ENCODE assay signal across 8 mouse cellular contexts in genomic region chr5:134901012-134901643, GRCm38 (mm10). TPM values are rescaled to one million over a fixed set of nuclear protein-coding genes. Genes with fewer than 3 reads are reported as not detected.
DNase-seq lines count a peak whose midpoint lies in the region; ATAC-seq lines count a peak whose summit lies in the region.

No protein-coding gene starts in this region.

- H3K27ac ChIP-seq in hindbrain, embryonic 15.5 days (replicated peaks) = no peak overlapping the region

- no peaks in the 10 kb centered on the region for H3K27me3 ChIP-seq in hindbrain, embryonic 15.5 days

- H3K9me3 ChIP-seq in hindbrain, embryonic 15.5 days = no peaks in the 10 kb centered on the region

- 42% methylated on average over 12 of the region's 12 CpGs for WGBS in hindbrain, embryonic 15.5 days

- H3K4me2 ChIP-seq in hindbrain, embryonic 15.5 days = no peak overlapping the region

- peak; percentile 42; the same call in 1 of the 2 replicates for ATAC-seq in hindbrain, embryonic 15.5 days (ENCODE audit: low FRiP score, low read depth)
- ATAC-seq in activated CD4-positive, CD25-positive, alpha-beta regulatory T cell, adult 4 months = no peak

- peak; percentile 26 for DNase-seq in gastrocnemius, postnatal 14 days
- no peak for DNase-seq in gastrocnemius, postnatal 25 days
- peak; percentile 63 for DNase-seq in ES-CJ7 (ENCODE audit: low read depth, low spot score)
- peak; percentile 38 to 54 for DNase-seq in cerebellum, postnatal 25 days
- peak; percentile 47 to 64 for DNase-seq in layer of hippocampus, postnatal 14 days (ENCODE audit: low spot score in 2 of 2)
- peak; percentile 16 for DNase-seq in retina, adult 2 months (ENCODE audit: low read depth, low spot score)

- H3K9ac ChIP-seq in hindbrain, embryonic 15.5 days = no peak overlapping the region

- no peaks in the 10 kb centered on the region for H3K36me3 ChIP-seq in hindbrain, embryonic 15.5 days

- no peak overlapping the region for H3K4me3 ChIP-seq in hindbrain, embryonic 15.5 days

- intact Hi-C loops in gastrocnemius, postnatal 14 days (cut with DNase I; ENCODE audit: low total_unique reads) = loop anchor here (5.0 kb wide), 1 partner anchor 154 kb away; the partner anchor contains the start of gene Eln

- H3K4me1 ChIP-seq in hindbrain, embryonic 15.5 days (replicated peaks) = peaks cover 7% of the 10 kb centered on the region

RNA-seq across cellular contexts. Expression of gene Tmem270, which starts 5.4 kb away (rescaled TPM):
- total RNA-seq in gastrocnemius, postnatal 14 days (2021) = not detected
- total RNA-seq in gastrocnemius, postnatal 25 days (2021) = not detected
- polyA plus RNA-seq in hindbrain, embryonic 15.5 days (2015; fragmentation: Nextera tagmentation; extraction: Ambion mirVana) = not detected in 2 replicates
- total RNA-seq in layer of hippocampus, postnatal 14 days (2021) = not detected
- not detected for polyA plus RNA-seq in activated CD4-positive, CD25-positive, alpha-beta regulatory T cell, adult 4 months (2017; shearing (Covaris generic))

RNA-seq across cellular contexts. Expression of gene Cldn13, which starts 14.2 kb away (rescaled TPM):
- not detected for total RNA-seq in gastrocnemius, postnatal 14 days (2021)
- not detected for total RNA-seq in gastrocnemius, postnatal 25 days (2021)
- 0.23 TPM in 1 of 2 replicates, not detected in the other for polyA plus RNA-seq in hindbrain, embryonic 15.5 days (2015; fragmentation: Nextera tagmentation; extraction: Ambion mirVana)
- not detected for total RNA-seq in layer of hippocampus, postnatal 14 days (2021)
- 1 to 10 TPM in 1 of 2 experiments, not detected in 1; 1.3 TPM for polyA plus RNA-seq in activated CD4-positive, CD25-positive, alpha-beta regulatory T cell, adult 4 months (2017; shearing (Covaris generic))

RNA-seq across cellular contexts. Expression of gene Mettl27, which starts 31.0 kb away (rescaled TPM):
- total RNA-seq in gastrocnemius, postnatal 14 days (2021) = 1 to 10 TPM; 4.9 to 6.2 TPM
- total RNA-seq in gastrocnemius, postnatal 25 days (2021) = 1 to 10 TPM; 4.0 to 5.2 TPM
- 6.5 and 6.8 TPM in 2 replicates for polyA plus RNA-seq in hindbrain, embryonic 15.5 days (2015; fragmentation: Nextera tagmentation; extraction: Ambion mirVana)
- 10 to 100 TPM; 14.6 to 16.5 TPM for total RNA-seq in layer of hippocampus, postnatal 14 days (2021)
- polyA plus RNA-seq in activated CD4-positive, CD25-positive, alpha-beta regulatory T cell, adult 4 months (2017; shearing (Covaris generic)) = 10 to 100 TPM; 20.4 to 23.3 TPM

RNA-seq across cellular contexts. Expression of gene Cldn4, which starts 45.6 kb away (rescaled TPM):
- total RNA-seq in gastrocnemius, postnatal 14 days (2021) = not detected
- total RNA-seq in gastrocnemius, postnatal 25 days (2021) = not detected
- polyA plus RNA-seq in hindbrain, embryonic 15.5 days (2015; fragmentation: Nextera tagmentation; extraction: Ambion mirVana) = 0.10 TPM in 1 of 2 replicates, not detected in the other
- not detected for total RNA-seq in layer of hippocampus, postnatal 14 days (2021)
- not detected for polyA plus RNA-seq in activated CD4-positive, CD25-positive, alpha-beta regulatory T cell, adult 4 months (2017; shearing (Covaris generic))
